Mouse (Mus musculus) gastrocnemius, postnatal 25 days (tissue): Measurements from ENCODE around the gene Erg28. TPM values are rescaled to one million over a fixed set of nuclear protein-coding genes. Genes with fewer than 3 reads are reported as not detected.

Experiments
- DNase-seq: peaks from one replicate; pipeline ENCODE4 v3.0.0; 2022
- long read RNA-seq, 2 experiments: library from polyadenylated mRNA; stranded (forward); transcript quantifications; one replicate each; pipeline ENCODE4 v2.0.0; 2021
- total RNA-seq, 2 experiments: library from RNA; stranded (reverse); gene quantifications; 1 replicate in 1 of 2; 2 replicates in 1 of 2; pipeline ENCODE4 v1.2.3; 2021

The Erg28 gene
- total RNA-seq: 1 to 10 TPM; 2.7 to 3.8 TPM
- long read RNA-seq, experiment 1, partial matches to known transcripts: 0 of 3 reads
- long read RNA-seq, experiment 1, other reads (novel, unspliced or antisense): 0 of 3 reads
- long read RNA-seq, experiment 2, partial matches to known transcripts: 0 of 6 reads
- long read RNA-seq, experiment 2, other reads (novel, unspliced or antisense): 5 of 6 reads

DNA sequence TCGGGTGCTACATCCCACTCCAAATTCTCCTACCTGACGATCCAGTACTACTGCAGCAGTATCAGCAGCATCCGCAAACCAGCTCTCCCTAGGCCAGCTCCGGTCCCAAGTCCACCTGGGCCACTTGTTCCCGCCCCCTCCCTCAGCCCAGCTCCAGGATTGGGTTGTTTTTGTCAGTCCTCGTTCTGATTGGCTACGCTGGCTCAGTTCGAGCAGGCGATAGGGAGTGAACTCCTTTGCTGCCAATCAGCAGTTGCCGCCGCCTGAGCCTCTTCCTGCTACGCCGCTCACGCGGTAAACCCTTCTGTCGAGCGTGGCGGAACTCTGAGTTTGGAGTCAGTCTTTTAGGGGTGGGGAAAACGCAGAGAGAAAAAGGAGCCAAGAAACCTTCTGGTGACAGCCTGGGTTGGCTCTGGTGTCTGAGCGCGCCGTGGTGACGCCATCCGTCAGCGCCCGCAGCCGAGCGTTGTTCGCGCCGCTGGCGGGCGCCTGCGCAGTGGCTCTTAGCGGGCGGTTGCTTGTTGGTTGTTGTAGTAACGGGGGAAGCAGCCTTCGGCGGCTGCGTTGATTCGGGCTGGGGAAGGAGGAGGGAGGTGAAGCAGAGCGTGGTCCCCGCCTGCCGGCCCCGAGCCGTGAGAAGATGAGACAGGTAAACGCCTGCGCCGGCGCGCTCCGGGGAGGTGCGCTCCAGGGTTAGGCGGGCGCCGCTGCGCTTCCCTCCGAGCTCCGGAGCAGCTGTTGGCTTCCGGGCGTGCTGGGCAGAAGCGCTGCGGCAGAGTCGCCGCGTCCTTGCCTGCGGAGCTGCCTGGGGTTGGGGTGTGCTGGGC lies at the start of gene Erg28, which contains the start of gene Ttll5:
Gene Erg28, minus strand, starts transcription at position 113 of the 827 bp plus-strand sequence.
Gene Ttll5, plus strand, starts transcription at position 222 of the 827 bp plus-strand sequence.
- peak; percentile 93 for DNase-seq

DNA sequence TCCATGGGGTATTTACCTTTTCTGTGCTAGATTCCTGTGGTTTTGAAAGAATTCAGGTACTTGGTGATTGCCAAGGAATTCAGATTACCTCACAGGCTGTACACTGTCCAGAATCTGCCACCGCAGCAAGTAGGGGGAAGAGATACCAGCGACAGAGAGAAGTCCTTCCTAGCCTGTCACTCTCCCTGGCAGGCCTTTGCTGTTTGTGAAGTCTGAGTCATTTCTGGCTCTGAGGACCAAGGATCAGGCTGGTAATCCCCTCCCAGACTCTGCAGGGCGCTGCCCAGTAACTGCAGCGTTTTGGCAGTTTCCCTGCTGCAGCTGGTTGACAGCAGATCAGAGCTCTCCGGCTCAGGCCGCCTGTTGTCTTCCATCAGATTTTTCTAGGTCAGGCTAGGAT lies 45.1 kb upstream of the Erg28 start:
- peak; percentile 83 for DNase-seq

GRCm38 (mm10) chr12:85867125-85867524 lies 42.8 kb upstream of the Erg28 start:
- no peak for DNase-seq

GRCm38 (mm10) chr12:85866624-85867023 lies 42.3 kb upstream of the Erg28 start:
- DNase-seq: no peak

- DNase-seq: no peak
These were observed 41.2 kb upstream of the Erg28 start for GRCm38 (mm10) chr12:85865526-85865925.

DNA sequence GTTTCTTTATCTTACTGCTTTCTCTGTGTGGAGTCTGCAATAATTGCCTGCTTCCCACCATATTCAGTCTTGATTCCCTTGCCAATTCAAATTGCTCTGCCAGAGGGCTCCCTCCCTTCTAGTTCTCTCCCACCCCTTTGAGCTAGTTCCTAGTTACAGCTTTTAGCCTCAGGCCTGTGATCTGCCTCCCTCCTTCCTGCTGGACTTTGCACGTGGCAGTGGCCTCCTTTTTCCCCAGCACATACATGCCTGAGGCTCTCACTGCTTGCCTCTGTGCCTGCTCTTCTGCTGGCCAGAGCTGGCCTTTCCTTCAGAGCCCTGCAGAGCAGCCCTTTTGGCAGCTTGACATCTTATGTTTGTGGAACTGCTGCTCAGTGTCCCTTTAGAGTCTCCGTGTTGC lies 38.2 kb upstream of the Erg28 start:
- peak; percentile 32 for DNase-seq

DNA sequence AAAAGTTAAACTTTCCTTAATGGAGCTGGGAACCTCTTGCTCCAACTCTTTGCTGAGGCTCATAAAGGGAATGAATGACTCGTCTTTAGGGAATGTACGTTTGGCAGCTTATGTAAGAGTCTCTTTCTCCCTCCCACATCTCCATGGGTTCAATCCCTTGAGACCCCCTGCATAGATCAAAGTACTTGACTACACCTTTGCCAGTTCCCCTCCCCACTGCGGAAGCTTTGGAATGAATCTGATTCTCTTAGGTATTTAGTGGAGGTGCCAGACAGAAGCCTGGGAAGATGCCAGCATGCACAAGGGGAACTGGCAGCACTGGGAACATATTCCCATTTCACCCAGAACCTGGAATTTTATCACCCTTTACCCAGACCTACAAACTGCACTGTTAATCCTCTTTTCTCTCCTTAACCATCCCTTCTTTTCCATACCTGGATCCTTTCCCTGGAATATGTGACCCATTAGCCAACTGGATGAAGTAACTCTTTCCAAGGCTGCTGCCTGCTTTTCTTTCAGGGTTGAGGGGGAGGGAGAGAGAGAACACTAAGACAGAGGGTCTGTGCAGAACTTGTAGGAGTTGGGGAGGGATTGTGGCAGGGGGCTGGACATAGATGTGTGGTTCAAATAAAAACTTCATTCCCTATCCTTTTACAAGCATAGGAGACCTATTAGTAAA lies 35.3 kb upstream of the Erg28 start:
- DNase-seq: peak; percentile 13

- no peak for DNase-seq
These were observed 34.8 kb upstream of the Erg28 start for GRCm38 (mm10) chr12:85859111-85859510.

- no peak for DNase-seq
These were observed 33.0 kb upstream of the Erg28 start for GRCm38 (mm10) chr12:85857300-85857699.

DNA sequence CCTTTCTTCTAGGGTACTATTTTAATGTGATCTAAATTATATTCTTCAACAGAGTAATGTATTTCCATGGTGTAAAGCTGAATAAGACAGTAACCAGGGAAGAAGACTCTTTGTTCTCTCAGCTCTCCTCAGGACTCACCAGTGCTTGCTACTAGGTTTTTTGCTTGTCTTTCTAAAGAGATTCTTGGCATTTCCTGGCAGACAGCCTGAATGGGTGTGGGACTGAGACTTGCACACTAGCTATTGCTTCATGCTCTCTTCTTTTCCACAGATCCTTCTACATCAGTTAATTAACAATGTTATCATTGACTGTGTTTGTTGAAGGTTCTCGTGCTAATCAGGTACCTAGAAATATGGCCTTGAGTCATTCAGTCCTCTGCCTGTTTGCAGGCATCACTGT lies 29.9 kb upstream of the Erg28 start:
- DNase-seq: no peak

DNA sequence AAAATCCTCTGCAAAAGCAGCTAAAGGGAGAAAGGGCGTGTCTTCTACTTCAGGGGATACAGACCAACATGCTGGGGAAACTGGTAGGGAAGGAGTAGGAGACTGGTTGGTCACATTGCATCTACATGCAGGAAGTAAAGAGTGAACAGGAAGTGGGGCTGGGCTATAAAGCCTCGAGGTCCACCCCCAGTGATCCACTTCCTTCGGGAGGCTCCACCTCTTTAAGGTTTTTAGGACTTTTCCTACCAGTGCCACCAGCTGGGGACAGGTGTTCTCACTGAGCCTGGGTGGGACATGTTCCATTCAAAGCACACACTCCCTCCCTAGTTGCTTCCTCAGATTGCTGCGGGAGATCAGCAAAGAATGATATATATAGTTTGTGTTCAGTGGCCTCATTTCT lies 29.5 kb upstream of the Erg28 start:
- no peak for DNase-seq

DNA sequence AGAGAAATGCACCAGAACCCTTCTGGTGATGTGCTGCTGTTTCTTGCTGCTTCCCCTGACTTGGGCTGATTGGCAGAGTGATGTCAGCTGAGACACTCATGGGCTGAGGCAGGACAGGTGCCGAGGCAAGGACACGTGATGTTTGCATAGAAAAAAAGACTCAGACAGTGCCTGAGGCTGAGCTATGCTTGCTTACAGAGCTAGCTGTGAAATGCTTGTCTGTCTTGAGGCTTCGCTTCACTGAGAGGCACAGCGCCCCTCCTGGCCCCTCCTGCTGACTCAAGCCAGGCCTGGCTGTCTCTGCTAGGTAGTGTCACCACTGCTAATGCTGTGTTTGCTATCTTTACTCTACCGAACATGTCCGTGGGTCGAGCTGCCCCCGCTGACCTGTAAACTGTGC lies 26.3 kb upstream of the Erg28 start:
- no peak for DNase-seq

DNA sequence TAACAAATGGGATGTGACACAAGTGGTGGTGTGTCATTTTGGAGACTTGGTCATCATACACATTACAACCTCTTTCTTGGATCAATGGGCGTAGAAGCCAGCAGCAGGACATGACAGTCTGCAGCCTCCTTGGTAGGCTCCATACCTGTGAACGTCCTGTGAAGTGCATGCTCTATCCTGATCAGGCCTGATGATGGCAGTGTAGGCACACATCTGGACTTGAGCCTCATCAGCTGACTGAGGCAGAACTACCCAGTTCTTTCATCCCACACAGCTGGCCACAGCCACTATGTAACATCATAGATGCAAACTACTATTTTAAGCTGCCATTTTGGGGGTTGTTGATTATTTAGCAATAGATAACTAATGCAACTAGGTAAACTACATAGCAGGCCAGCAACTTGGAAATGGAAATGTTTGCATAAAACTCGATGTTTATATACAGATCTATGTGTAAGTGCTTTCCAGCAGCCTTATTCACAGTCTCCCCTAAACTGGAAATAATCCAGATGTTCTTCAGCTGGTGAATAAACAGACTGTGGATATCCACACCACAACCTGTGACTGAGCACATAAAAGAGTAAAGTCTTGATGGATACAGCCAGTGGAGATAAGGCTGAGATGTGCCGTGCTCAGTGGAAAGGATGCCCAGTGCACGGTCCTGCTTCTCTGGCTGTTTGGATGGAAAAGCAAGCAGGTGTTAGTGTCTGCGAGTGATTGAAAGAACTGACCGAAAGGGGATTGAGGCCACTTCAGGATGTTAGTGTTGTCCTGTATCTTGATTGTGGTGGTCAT lies 24.0 kb upstream of the Erg28 start:
- DNase-seq: peak; percentile 29

DNA sequence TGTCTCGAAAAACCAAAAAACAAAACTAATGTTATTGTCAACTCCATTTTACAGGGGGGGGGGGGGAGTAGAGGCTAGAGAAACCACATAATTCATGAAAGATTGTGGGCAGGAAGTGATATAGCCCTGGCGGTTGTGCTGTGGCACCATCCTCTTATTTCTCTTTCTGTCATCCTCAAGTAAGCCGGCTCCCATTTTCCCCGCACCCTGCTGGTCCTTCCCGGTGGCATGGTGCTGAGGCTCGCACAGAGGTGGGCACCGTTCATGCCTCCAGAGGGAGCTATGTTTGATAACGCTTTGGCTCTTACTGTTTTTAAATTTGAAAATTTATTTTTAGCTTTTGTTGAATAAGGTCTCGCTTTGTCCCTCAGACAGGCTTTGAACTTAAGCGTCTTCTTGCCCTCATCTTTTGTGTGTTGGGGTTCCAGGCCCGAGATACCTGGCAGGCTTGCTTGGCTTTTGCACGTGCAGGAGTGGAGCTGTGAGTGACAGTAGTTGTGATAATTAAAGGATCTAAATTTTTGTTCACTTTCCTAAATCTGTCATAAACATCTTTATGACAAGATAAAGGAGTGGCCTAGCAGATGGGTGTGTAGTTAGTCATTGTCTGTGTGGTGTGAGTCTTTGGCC lies 15.1 kb upstream of the Erg28 start:
- no peak for DNase-seq

- no peak for DNase-seq
These were observed 13.4 kb upstream of the Erg28 start for GRCm38 (mm10) chr12:85837765-85838164.

- no peak for DNase-seq
These were observed 10.2 kb upstream of the Erg28 start for GRCm38 (mm10) chr12:85834543-85834942.

GRCm38 (mm10) chr12:85830691-85831090 lies 6.3 kb upstream of the Erg28 start:
- DNase-seq: no peak

- no peak for DNase-seq
These were observed 5.5 kb upstream of the Erg28 start for GRCm38 (mm10) chr12:85829866-85830265.

DNA sequence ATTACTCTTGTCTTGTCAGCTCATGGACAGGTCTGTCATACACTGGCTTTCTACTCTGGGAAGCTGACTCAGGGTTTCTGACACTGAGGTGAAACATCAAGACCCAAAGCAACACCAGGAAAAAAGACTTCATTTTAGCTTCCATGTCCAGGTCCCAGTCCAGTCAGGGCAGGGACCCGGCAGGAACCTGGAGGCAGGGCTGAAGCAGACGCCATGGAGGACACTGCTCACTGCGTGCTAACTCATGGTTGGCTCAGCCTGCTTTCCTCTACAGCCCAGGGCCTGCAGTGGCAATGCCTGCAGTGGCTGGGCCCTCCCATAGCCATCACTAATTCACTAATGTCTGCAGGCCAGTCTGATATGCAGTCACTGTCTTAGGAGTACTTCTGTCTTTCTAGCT lies 4.5 kb upstream of the Erg28 start:
- no peak for DNase-seq

- no peak for DNase-seq
These were observed 1.5 kb upstream of the Erg28 start for GRCm38 (mm10) chr12:85825822-85826221.

- DNase-seq: no peak
These were observed 1.0 kb upstream of the Erg28 start for GRCm38 (mm10) chr12:85825361-85825760.

GRCm38 (mm10) chr12:85822051-85822450 lies 2.3 kb downstream of the Erg28 start:
- no peak for DNase-seq
